Comparison of ENCODE assay signal across 19 mouse cellular contexts in genomic region chr3:50375477-50375876, GRCm38 (mm10).
DNase-seq lines count a peak whose midpoint lies in the region; ATAC-seq and TF ChIP-seq lines count a peak whose summit lies in the region.
"Had no signal": no experiment of that assay in that cellular context is flagged by ENCODE, and none has a peak within 500 bp of the region (broad histone marks: within the 10 kb centered on the region; RNA-seq: fewer than 3 reads in every experiment).

No protein-coding gene starts in this region.

- no peak overlapping the region for H3K4me3 ChIP-seq in hindbrain, embryonic 16.5 days (ENCODE audit: low read length)
- no peak overlapping the region for H3K4me3 ChIP-seq in hindbrain, embryonic 10.5 days
- no peak overlapping the region for H3K4me3 ChIP-seq in lung, postnatal 0 days (ENCODE audit: low read depth, low read length)
- H3K4me3 ChIP-seq in lung, adult 2 months (replicated peaks; ENCODE audit: extremely low read depth, low read depth, low read length) = no peak overlapping the region
- H3K4me3 ChIP-seq in midbrain, postnatal 0 days (ENCODE audit: low read depth, low read length) = no peak overlapping the region
- H3K4me3 ChIP-seq: heart, adult 2 months; heart, embryonic 15.5 days; liver, embryonic 12.5 days had no signal

- no peak for DNase-seq in hindbrain, embryonic 10.5 days (ENCODE audit: low spot score)
- no peak for DNase-seq in lung, postnatal 0 days (ENCODE audit: low spot score)
- no peak for DNase-seq in lung, adult 2 months
- DNase-seq in brain, embryonic 14.5 days (ENCODE audit: low read depth) = peak; percentile 73
- DNase-seq in midbrain, postnatal 0 days (ENCODE audit: low spot score) = peak; percentile 75
- DNase-seq in spleen, adult 18-20 months = no peak
- DNase-seq: cerebellum, adult 11 months; cerebellum, postnatal 14 days; embryo, embryonic 11 days; gastrocnemius, postnatal 14 days; heart, adult 2 months; kidney, adult 8-10 months; kidney, postnatal 4 days; left cerebral cortex, postnatal 4 days; lung, postnatal 10 days; right cerebral cortex, adult 18-20 months had no signal

- peak; percentile 73 for ATAC-seq in hindbrain, embryonic 16.5 days
- no peak for ATAC-seq in lung, postnatal 0 days
- no peak for ATAC-seq in midbrain, postnatal 0 days (ENCODE audit: low FRiP score)
- ATAC-seq: liver, embryonic 12.5 days had no signal

- H3K9me3 ChIP-seq in hindbrain, embryonic 16.5 days (ENCODE audit: control insufficient read depth, low read length) = no peaks in the 10 kb centered on the region
- H3K9me3 ChIP-seq in hindbrain, embryonic 10.5 days = no peaks in the 10 kb centered on the region
- no peaks in the 10 kb centered on the region for H3K9me3 ChIP-seq in lung, postnatal 0 days (ENCODE audit: low read length)
- H3K9me3 ChIP-seq in midbrain, postnatal 0 days (ENCODE audit: low read length) = no peaks in the 10 kb centered on the region
- H3K9me3 ChIP-seq: heart, embryonic 15.5 days; liver, embryonic 12.5 days had no signal

- TF ChIP-seq POLR2A in lung, adult 2 months (IDR thresholded peaks at IDR 0.05; ENCODE audit: borderline replicate concordance, extremely low read depth, low read depth, low read length) = no peak
- TF ChIP-seq POLR2A in brain, embryonic 14.5 days (IDR thresholded peaks at IDR 0.05; ENCODE audit: borderline replicate concordance, extremely low read depth, insufficient read depth, insufficient read length, poor library complexity, severe bottlenecking) = no peak

- no peak overlapping the region for H3K27ac ChIP-seq in hindbrain, embryonic 16.5 days (ENCODE audit: low read depth, low read length)
- H3K27ac ChIP-seq in hindbrain, embryonic 10.5 days = no peak overlapping the region
- no peak overlapping the region for H3K27ac ChIP-seq in lung, postnatal 0 days (ENCODE audit: low read length)
- H3K27ac ChIP-seq in midbrain, postnatal 0 days (ENCODE audit: low read depth, low read length) = no peak overlapping the region
- H3K27ac ChIP-seq: heart, adult 2 months; heart, embryonic 15.5 days; liver, embryonic 12.5 days had no signal

- H3K9ac ChIP-seq in hindbrain, embryonic 16.5 days (ENCODE audit: low read depth, low read length) = no peak overlapping the region
- H3K9ac ChIP-seq in lung, postnatal 0 days (replicated peaks; ENCODE audit: low read depth) = no peak overlapping the region
- no peak overlapping the region for H3K9ac ChIP-seq in midbrain, postnatal 0 days (replicated peaks; ENCODE audit: low read length, poor library complexity, severe bottlenecking)
- H3K9ac ChIP-seq: heart, embryonic 15.5 days; liver, embryonic 12.5 days had no signal

- no peak overlapping the region for H3K4me2 ChIP-seq in hindbrain, embryonic 16.5 days (ENCODE audit: low read length)
- H3K4me2 ChIP-seq in lung, postnatal 0 days (replicated peaks; ENCODE audit: low read depth, low read length) = no peak overlapping the region
- no peak overlapping the region for H3K4me2 ChIP-seq in midbrain, postnatal 0 days (ENCODE audit: low read depth, low read length, poor library complexity, severe bottlenecking)
- H3K4me2 ChIP-seq: heart, embryonic 15.5 days; liver, embryonic 12.5 days had no signal

- TF ChIP-seq EP300 in lung, postnatal 0 days (IDR thresholded peaks at IDR 0.05) = no peak

- TF ChIP-seq CTCF in lung, postnatal 0 days (IDR thresholded peaks at IDR 0.05) = peak; percentile 14; the same call in 1 of the 2 replicates
- TF ChIP-seq CTCF in lung, adult 2 months (IDR thresholded peaks at IDR 0.05; ENCODE audit: insufficient read depth, low read length) = no peak
- no peak for TF ChIP-seq CTCF in brain, embryonic 14.5 days (IDR thresholded peaks at IDR 0.05; ENCODE audit: borderline replicate concordance, extremely low read depth, insufficient read depth, insufficient read length)
- TF ChIP-seq CTCF in midbrain, postnatal 0 days (IDR thresholded peaks at IDR 0.05) = peak; percentile 70

- no peaks in the 10 kb centered on the region for H3K36me3 ChIP-seq in hindbrain, embryonic 16.5 days (ENCODE audit: control insufficient read depth, insufficient read depth, low read length)
- no peaks in the 10 kb centered on the region for H3K36me3 ChIP-seq in hindbrain, embryonic 10.5 days
- H3K36me3 ChIP-seq in lung, postnatal 0 days (ENCODE audit: insufficient read depth, low read length) = no peaks in the 10 kb centered on the region
- no peaks in the 10 kb centered on the region for H3K36me3 ChIP-seq in midbrain, postnatal 0 days (ENCODE audit: insufficient read depth, low read length)
- H3K36me3 ChIP-seq: heart, embryonic 15.5 days; liver, embryonic 12.5 days had no signal

- H3K27me3 ChIP-seq in hindbrain, embryonic 16.5 days (replicated peaks; ENCODE audit: control insufficient read depth, insufficient read depth, low read length) = no peaks in the 10 kb centered on the region
- H3K27me3 ChIP-seq in hindbrain, embryonic 10.5 days (ENCODE audit: insufficient read depth, poor library complexity, severe bottlenecking) = no peaks in the 10 kb centered on the region
- H3K27me3 ChIP-seq in lung, postnatal 0 days (replicated peaks; ENCODE audit: insufficient read depth, low read length) = no peaks in the 10 kb centered on the region
- H3K27me3 ChIP-seq in midbrain, postnatal 0 days (ENCODE audit: insufficient read depth, low read length) = no peaks in the 10 kb centered on the region
- H3K27me3 ChIP-seq: heart, embryonic 15.5 days; liver, embryonic 12.5 days had no signal

- H3K4me1 ChIP-seq in hindbrain, embryonic 16.5 days (ENCODE audit: control insufficient read depth, insufficient read depth, low read depth, low read length) = no peaks in the 10 kb centered on the region
- H3K4me1 ChIP-seq in hindbrain, embryonic 10.5 days (replicated peaks) = no peaks in the 10 kb centered on the region
- H3K4me1 ChIP-seq in lung, postnatal 0 days (ENCODE audit: insufficient read depth, low read depth, low read length) = no peaks in the 10 kb centered on the region
- H3K4me1 ChIP-seq in lung, adult 2 months (ENCODE audit: control insufficient read depth, insufficient read depth, low read length) = no peaks in the 10 kb centered on the region
- H3K4me1 ChIP-seq in midbrain, postnatal 0 days (ENCODE audit: insufficient read depth, low read length) = no peaks in the 10 kb centered on the region
- H3K4me1 ChIP-seq: heart, embryonic 15.5 days; liver, embryonic 12.5 days had no signal

Comparison
In these comparisons a context has a peak if more than half of its experiments do, and no peak if none do; other contexts are left out.
1. CTCF ChIP-seq: peak in lung, postnatal 0 days (single experiment) and midbrain, postnatal 0 days (single experiment); none in lung, adult 2 months (single experiment) and brain, embryonic 14.5 days (single experiment).
2. DNase-seq: peak in brain, embryonic 14.5 days (single experiment) and midbrain, postnatal 0 days (single experiment); none in hindbrain, embryonic 10.5 days (single experiment), lung, postnatal 0 days (single experiment), lung, adult 2 months (single experiment) and spleen, adult 18-20 months (0 of 2).